Mouse (Mus musculus) adrenal gland, postnatal 25 days (tissue): Measurements from ENCODE around the gene Myh8. TPM values are rescaled to one million over a fixed set of nuclear protein-coding genes. Genes with fewer than 3 reads are reported as not detected.

Experiments used
- total RNA-seq: library from RNA; stranded (reverse); gene quantifications from 2 replicates; pipeline ENCODE4 v1.2.3, GENCODE M21; 2021

Gene Myh8
- total RNA-seq, 1 experiment from 2014 or later = not detected

Other genes with a start within 250 kb of the Myh8 start
- 26.2 and 27.3 TPM in 2 replicates for gene Adprm, start 224.5 kb upstream of the Myh8 start, total RNA-seq
- 19.9 and 21.0 TPM in 2 replicates for gene Sco1, start 224.5 kb upstream of the Myh8 start, total RNA-seq
- not detected in 2 replicates for gene Myh3, start 198.8 kb upstream of the Myh8 start, total RNA-seq
- not detected in 2 replicates for gene Myh2, start 106.1 kb upstream of the Myh8 start, total RNA-seq
- gene Myh1, start 77.1 kb upstream of the Myh8 start, total RNA-seq = 0.12 TPM in 1 of 2 replicates, not detected in the other
- 0.33 TPM in 1 of 2 replicates, not detected in the other for gene Myh4, start 39.1 kb upstream of the Myh8 start, total RNA-seq
- not detected in 2 replicates for gene Myh13, start 44.5 kb downstream of the Myh8 start, total RNA-seq
- gene Gas7, start 178.3 kb downstream of the Myh8 start, total RNA-seq = 36.1 and 36.7 TPM in 2 replicates